Mouse (Mus musculus) spleen, adult 10 weeks (tissue): Measurements from ENCODE around the gene Brd1. TPM values are rescaled to one million over a fixed set of nuclear protein-coding genes. Genes with fewer than 3 reads are reported as not detected.

Experiments used
- polyA plus RNA-seq: library from polyadenylated mRNA; stranded (reverse); fragments of 350-450 nt; fragmentation: Illumina TruSeq; extraction: RNeasy Lipid Tissue Mini Kit (QIAGEN cat#74804); gene quantifications from one replicate; pipeline ENCODE4 v1.2.3, GENCODE M21; 2015; ENCODE audit warnings: low replicate concordance; ENCODE audit not compliant: insufficient read depth

The Brd1 gene
- 34.4 TPM for polyA plus RNA-seq

GRCm38 (mm10) chr15:88733834-88734571 is at the start of gene Brd1:
Gene Brd1, minus strand, starts transcription at chr15:88734233.

DNA sequence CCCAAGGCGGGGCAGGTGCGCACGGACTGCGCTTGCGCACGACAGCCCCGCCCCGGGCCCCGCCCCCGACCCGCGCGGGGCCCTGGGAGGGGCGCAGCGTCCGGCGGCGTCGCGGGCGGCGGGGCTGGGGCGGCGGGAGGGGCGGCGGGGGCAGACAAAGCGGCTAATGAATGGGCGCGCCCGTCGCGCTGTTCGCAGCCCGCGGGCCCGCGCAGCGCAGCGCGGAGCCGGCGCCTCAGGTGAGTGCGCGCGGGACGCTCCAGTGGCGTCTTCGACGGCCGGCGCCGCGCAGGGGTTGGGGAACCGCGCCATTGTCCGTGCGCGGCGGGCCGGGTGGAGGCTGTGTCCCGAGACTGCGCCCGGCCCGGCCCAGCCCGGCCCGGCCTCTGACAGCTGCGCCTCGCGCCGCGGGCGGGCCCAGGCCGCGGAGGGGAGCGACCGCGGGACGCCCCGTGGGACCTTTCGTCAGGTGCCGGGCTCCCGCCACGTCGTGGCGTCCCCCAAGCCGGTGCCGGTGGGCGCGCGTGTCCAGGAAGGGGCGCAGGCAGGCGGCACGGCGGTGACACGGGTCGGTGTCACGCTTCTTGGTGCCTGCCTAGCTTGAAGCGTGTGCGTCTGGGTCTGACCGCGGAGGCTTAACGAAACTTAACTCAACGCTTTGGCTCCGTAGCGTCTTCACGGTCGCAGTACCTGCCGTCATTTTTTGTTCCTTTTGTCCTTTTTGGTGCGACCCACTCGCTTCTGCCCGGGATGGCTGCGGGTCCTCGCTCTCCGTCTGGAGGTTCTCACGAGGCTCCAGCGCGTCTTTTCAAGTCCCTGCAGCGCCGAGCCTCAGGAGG is 17.8 kb upstream of the Brd1 start, which contains the start of gene Zbed4:
Gene Zbed4 (plus strand): TSS at position 97 of the 839 bp plus-strand sequence.

Other genes starting within 250 kb of the Brd1 start
- gene Zdhhc25, start 133.9 kb downstream of the Brd1 start, polyA plus RNA-seq: not detected
- 26.0 TPM for gene Zbed4, start 17.4 kb upstream of the Brd1 start, polyA plus RNA-seq
- 19.7 TPM for gene Alg12, start 85.1 kb upstream of the Brd1 start, polyA plus RNA-seq
- 44.9 TPM for gene Creld2, start 85.4 kb upstream of the Brd1 start, polyA plus RNA-seq
- gene Pim3, start 128.0 kb upstream of the Brd1 start, polyA plus RNA-seq: 8.1 TPM
- not detected for gene Ttll8, start 220.2 kb upstream of the Brd1 start, polyA plus RNA-seq
- gene Mlc1, start 244.8 kb upstream of the Brd1 start, polyA plus RNA-seq: 2.5 TPM
- gene Mov10l1, start 248.7 kb upstream of the Brd1 start, polyA plus RNA-seq: not detected